Mouse (Mus musculus) brain, embryonic 14.5 days (tissue): ENCODE measurements around the gene Med8. TPM values are rescaled to one million over a fixed set of nuclear protein-coding genes. Genes with fewer than 3 reads are reported as not detected.

Source experiments
- DNase-seq: peaks from one replicate; pipeline ENCODE4 v3.0.0-alpha.2; 2011; ENCODE audit warnings: low read depth
- CTCF ChIP-seq: fragments of 200-500 bp; IDR thresholded peaks from 2 replicates; pipeline ENCODE4 v1.5.1; 2012; ENCODE audit warnings: inconsistent platforms, mild to moderate bottlenecking, moderate library complexity, borderline replicate concordance; ENCODE audit not compliant: insufficient read depth, insufficient read length; ENCODE audit errors: extremely low read depth
- POLR2A ChIP-seq: fragments of 200-500 bp; IDR thresholded peaks from 2 replicates; pipeline ENCODE4 v1.6.1; 2012; ENCODE audit warnings: mild to moderate bottlenecking, inconsistent platforms, borderline replicate concordance; ENCODE audit not compliant: poor library complexity, insufficient read depth, insufficient read length, severe bottlenecking; ENCODE audit errors: extremely low read depth
- polyA plus RNA-seq: library from polyadenylated mRNA; depleted of rRNA; stranded (reverse); fragments of >200 nt; gene quantifications from 2 replicates; pipeline ENCODE4 v1.2.3, GENCODE M21; 2012

Med8 gene
- polyA plus RNA-seq, 1 experiment, result 83.4 TPM

- no peak for TF ChIP-seq CTCF
- DNase-seq, result no peak
These were observed 15.5 kb downstream of the Med8 start for GRCm38 (mm10) chr4:118424541-118425160.

- DNase-seq, result no peak
- TF ChIP-seq POLR2A, result no peak
- no peak for TF ChIP-seq CTCF
These were observed 16.2 kb downstream of the Med8 start for GRCm38 (mm10) chr4:118425374-118425773.

- DNase-seq, result no peak
These were observed 18.3 kb downstream of the Med8 start for GRCm38 (mm10) chr4:118427415-118427767.

GRCm38 (mm10) chr4:118427768-118428451 lies 18.8 kb downstream of the Med8 start, which contains the start of gene Elovl1:
Elovl1 (plus strand) TSS chr4:118428093.
- TF ChIP-seq CTCF, result peak; percentile 31; the same call in 1 of the 2 replicates
- peak; percentile 61; the same call in 1 of the 2 replicates for TF ChIP-seq POLR2A
- DNase-seq, result peak; percentile 90

More at GRCm38 (mm10) chr4:118427415-118427767, 18.3 kb downstream of the Med8 start:
- no peak for TF ChIP-seq POLR2A
- TF ChIP-seq CTCF, result no peak

- TF ChIP-seq POLR2A, result no peak
- no peak for TF ChIP-seq CTCF
- DNase-seq, result peak; percentile 13
These were observed 19.5 kb downstream of the Med8 start for GRCm38 (mm10) chr4:118428531-118429214.

GRCm38 (mm10) chr4:118429215-118429895 lies 20.2 kb downstream of the Med8 start:
- DNase-seq, result no peak
- no peak for TF ChIP-seq POLR2A
- TF ChIP-seq CTCF, result no peak

- no peak for DNase-seq
These were observed 23.2 kb downstream of the Med8 start for GRCm38 (mm10) chr4:118432332-118432731.

GRCm38 (mm10) chr4:118436820-118437603 lies 27.9 kb downstream of the Med8 start, which contains the start of gene Cdc20:
Cdc20 (minus strand) TSS chr4:118437352.
- peak; percentile 99 for DNase-seq
- TF ChIP-seq CTCF, result no peak
- peak; percentile 14; the same call in 1 of the 2 replicates for TF ChIP-seq POLR2A

More at GRCm38 (mm10) chr4:118432332-118432731, 23.2 kb downstream of the Med8 start:
- no peak for TF ChIP-seq POLR2A
- TF ChIP-seq CTCF, result no peak

GRCm38 (mm10) chr4:118437829-118438253 lies 28.7 kb downstream of the Med8 start:
- no peak for TF ChIP-seq CTCF
- peak; percentile 57 for DNase-seq

- no peak for DNase-seq
- TF ChIP-seq CTCF (no peak), POLR2A (no peak)
These were observed 36.0 kb downstream of the Med8 start for GRCm38 (mm10) chr4:118445088-118445487.

GRCm38 (mm10) chr4:118445781-118446414 lies 36.8 kb downstream of the Med8 start:
- TF ChIP-seq CTCF, result peak; percentile 24; the same call in 1 of the 2 replicates
- TF ChIP-seq POLR2A, result no peak
- peak; percentile 19 for DNase-seq
